Comparison of ENCODE assay signal across 8 mouse cellular contexts in genomic region chr7:80657896-80658295, GRCm38 (mm10). TPM values are rescaled to one million over a fixed set of nuclear protein-coding genes. Genes with fewer than 3 reads are reported as not detected.
DNase-seq lines count a peak whose midpoint lies in the region; ATAC-seq lines count a peak whose summit lies in the region.
"Had no signal": no experiment of that assay in that cellular context is flagged by ENCODE, and none has a peak within 500 bp of the region (broad histone marks: within the 10 kb centered on the region; RNA-seq: fewer than 3 reads in every experiment).

No protein-coding gene starts in this region.

- H3K27me3 ChIP-seq in midbrain, embryonic 11.5 days (ENCODE audit: control insufficient read depth, insufficient read depth, low read length) = no peaks in the 10 kb centered on the region
- no peaks in the 10 kb centered on the region for H3K27me3 ChIP-seq in midbrain, embryonic 13.5 days
- no peaks in the 10 kb centered on the region for H3K27me3 ChIP-seq in intestine, embryonic 15.5 days (replicated peaks)
- no peaks in the 10 kb centered on the region for H3K27me3 ChIP-seq in stomach, embryonic 14.5 days (ENCODE audit: control insufficient read depth, insufficient read depth, low read length)

- ATAC-seq in midbrain, embryonic 11.5 days (ENCODE audit: low FRiP score) = no peak
- no peak for ATAC-seq in midbrain, embryonic 13.5 days
- peak; percentile 60; the same call in 1 of the 2 replicates for ATAC-seq in intestine, embryonic 15.5 days
- ATAC-seq in stomach, embryonic 14.5 days (ENCODE audit: insufficient number of reproducible peaks, insufficient read depth, low FRiP score, low read depth) = 0 out of 2 replicates have a peak, but pooled peaks have one; percentile 67
- ATAC-seq in activated CD4-positive, CD25-positive, alpha-beta regulatory T cell, adult 4 months = no peak

- intact Hi-C loops in gastrocnemius, postnatal 14 days (cut with DNase I; ENCODE audit: low total_unique reads) = no loop called here

- H3K4me1 ChIP-seq in midbrain, embryonic 11.5 days (ENCODE audit: control insufficient read depth, insufficient read depth, low read length) = no peaks in the 10 kb centered on the region
- peaks cover 32% of the 10 kb centered on the region for H3K4me1 ChIP-seq in midbrain, embryonic 13.5 days (replicated peaks)
- peaks cover 16% of the 10 kb centered on the region for H3K4me1 ChIP-seq in intestine, embryonic 15.5 days (replicated peaks)
- peaks cover 22% of the 10 kb centered on the region for H3K4me1 ChIP-seq in stomach, embryonic 14.5 days (ENCODE audit: control insufficient read depth, insufficient read depth, low read length)

- H3K4me2 ChIP-seq in midbrain, embryonic 11.5 days = no peak overlapping the region
- no peak overlapping the region for H3K4me2 ChIP-seq in midbrain, embryonic 13.5 days (replicated peaks)
- no peak overlapping the region; the same call in 1 of the 2 replicates for H3K4me2 ChIP-seq in intestine, embryonic 15.5 days (replicated peaks)
- H3K4me2 ChIP-seq in stomach, embryonic 14.5 days (replicated peaks; ENCODE audit: low read depth, low read length) = 0 out of 2 replicates have a peak overlapping the region, but pooled peaks have one; percentile 2

- H3K9me3 ChIP-seq in midbrain, embryonic 11.5 days (ENCODE audit: control insufficient read depth, low read length) = no peaks in the 10 kb centered on the region
- H3K9me3 ChIP-seq in midbrain, embryonic 13.5 days = no peaks in the 10 kb centered on the region
- H3K9me3 ChIP-seq in intestine, embryonic 15.5 days = no peaks in the 10 kb centered on the region
- H3K9me3 ChIP-seq in stomach, embryonic 14.5 days (ENCODE audit: control insufficient read depth, low read depth, low read length) = no peaks in the 10 kb centered on the region

- H3K4me3 ChIP-seq in midbrain, embryonic 11.5 days (ENCODE audit: low read depth, low read length) = no peak overlapping the region
- H3K4me3 ChIP-seq in midbrain, embryonic 13.5 days (replicated peaks) = no peak overlapping the region
- H3K4me3 ChIP-seq in intestine, embryonic 15.5 days (replicated peaks) = no peak overlapping the region
- no peak overlapping the region for H3K4me3 ChIP-seq in stomach, embryonic 14.5 days (ENCODE audit: low read depth, low read length)

- H3K9ac ChIP-seq in midbrain, embryonic 11.5 days (ENCODE audit: low read length) = no peak overlapping the region
- no peak overlapping the region for H3K9ac ChIP-seq in midbrain, embryonic 13.5 days (replicated peaks)
- no peak overlapping the region for H3K9ac ChIP-seq in intestine, embryonic 15.5 days
- no peak overlapping the region for H3K9ac ChIP-seq in stomach, embryonic 14.5 days (replicated peaks; ENCODE audit: low read depth, low read length)
- H3K9ac ChIP-seq: liver, embryonic 14.5 days had no signal

- no peak overlapping the region for H3K27ac ChIP-seq in midbrain, embryonic 11.5 days (ENCODE audit: low read depth, low read length)
- no peak overlapping the region for H3K27ac ChIP-seq in midbrain, embryonic 13.5 days
- peak overlapping the region; percentile 59; the same call in 1 of the 2 replicates for H3K27ac ChIP-seq in intestine, embryonic 15.5 days
- H3K27ac ChIP-seq in stomach, embryonic 14.5 days (ENCODE audit: low read length) = peak overlapping the region; percentile 56; the same call in 1 of the 2 replicates
- H3K27ac ChIP-seq: liver, embryonic 14.5 days had no signal

- DNase-seq in midbrain, embryonic 11.5 days (ENCODE audit: low spot score, missing footprints) = peak; percentile 68
- peak; percentile 49 for DNase-seq in gastrocnemius, postnatal 14 days
- DNase-seq in spleen, postnatal 14 days (ENCODE audit: low spot score in 2 of 2) = no peak

- WGBS in midbrain, embryonic 11.5 days = 77% methylated on average over 8 of the region's 8 CpGs
- WGBS in midbrain, embryonic 13.5 days = 71% methylated on average over 8 of the region's 8 CpGs
- 34% methylated on average over 8 of the region's 8 CpGs for WGBS in intestine, embryonic 15.5 days
- WGBS in stomach, embryonic 14.5 days = 25% methylated on average over 8 of the region's 8 CpGs

- H3K36me3 ChIP-seq in midbrain, embryonic 11.5 days (ENCODE audit: control insufficient read depth, insufficient read depth, low read length) = no peaks in the 10 kb centered on the region
- H3K36me3 ChIP-seq in midbrain, embryonic 13.5 days = no peaks in the 10 kb centered on the region
- H3K36me3 ChIP-seq in intestine, embryonic 15.5 days = no peaks in the 10 kb centered on the region
- no peaks in the 10 kb centered on the region for H3K36me3 ChIP-seq in stomach, embryonic 14.5 days (ENCODE audit: control insufficient read depth, insufficient read depth, low read length)

RNA-seq across cellular contexts. Expression of gene Crtc3, which starts 30.8 kb away (rescaled TPM):
- 7.9 and 9.2 TPM in 2 replicates for polyA plus RNA-seq in midbrain, embryonic 11.5 days (2014; fragmentation: Nextera tagmentation; extraction: Ambion mirVana)
- 12.4 and 13.1 TPM in 2 replicates for polyA plus RNA-seq in midbrain, embryonic 13.5 days (2015; fragmentation: Nextera tagmentation; extraction: Ambion mirVana)
- 10 to 100 TPM; 14.7 to 15.3 TPM for total RNA-seq in gastrocnemius, postnatal 14 days (2021)
- polyA plus RNA-seq in intestine, embryonic 15.5 days (2015; fragmentation: Nextera tagmentation; extraction: Ambion mirVana) = 15.5 and 15.8 TPM in 2 replicates
- polyA plus RNA-seq in stomach, embryonic 14.5 days (2014; fragmentation: Nextera tagmentation; extraction: Ambion mirVana) = 27.6 and 29.3 TPM in 2 replicates
- 10 to 100 TPM; 16.6 to 17.1 TPM for polyA plus RNA-seq in activated CD4-positive, CD25-positive, alpha-beta regulatory T cell, adult 4 months (2017; shearing (Covaris generic))

Comparison
In these comparisons a context has a peak if more than half of its experiments do, and no peak if none do; other contexts are left out.
1. ATAC-seq: peak in intestine, embryonic 15.5 days (single experiment) and stomach, embryonic 14.5 days (single experiment); none in midbrain, embryonic 11.5 days (single experiment), midbrain, embryonic 13.5 days (single experiment) and activated CD4-positive, CD25-positive, alpha-beta regulatory T cell, adult 4 months (single experiment).
2. DNase-seq: peak in midbrain, embryonic 11.5 days (single experiment) and gastrocnemius, postnatal 14 days (single experiment); none in spleen, postnatal 14 days (0 of 2).
3. H3K27ac ChIP-seq: peak in intestine, embryonic 15.5 days (single experiment) and stomach, embryonic 14.5 days (single experiment); none in midbrain, embryonic 11.5 days (single experiment) and midbrain, embryonic 13.5 days (single experiment).